Mouse (Mus musculus): ENCODE measurements around the gene Lhpp. TPM values are rescaled to one million over a fixed set of nuclear protein-coding genes. Genes with fewer than 3 reads are reported as not detected.

Gene Lhpp
- total and polyA plus RNA-seq, 2 experiments from 2014 or later = 22.9 to 40.1 TPM

DNA sequence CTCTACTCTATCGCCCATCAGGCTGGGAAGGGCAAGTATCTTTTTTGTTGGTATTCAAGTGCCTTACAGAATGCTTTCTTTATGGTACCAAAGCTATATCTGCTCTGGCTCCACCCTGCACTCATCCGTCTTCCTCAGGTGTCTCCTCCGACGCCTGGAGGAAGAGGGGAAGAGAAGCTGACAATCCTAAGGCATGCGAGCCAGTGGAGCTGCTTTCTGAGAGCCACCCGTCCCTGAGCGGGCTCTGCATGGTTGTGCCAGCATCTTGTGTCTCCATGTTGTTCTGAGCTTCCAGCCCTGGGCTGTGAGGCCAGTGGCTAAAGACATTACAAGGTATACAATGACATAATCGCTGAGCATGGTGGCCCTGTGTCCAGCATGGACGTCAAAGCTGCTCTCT is 123.8 kb downstream of the Lhpp start:
- no peak overlapping the region for H3K4me2 ChIP-seq (ENCODE audit: low read depth, low read length)
- no peak overlapping the region for H3K4me3 ChIP-seq (ENCODE audit: low read depth, low read length)
- H3K36me3 ChIP-seq (replicated peaks; ENCODE audit: control insufficient read depth, insufficient read depth, low read length) = no peaks in the 10 kb centered on the region
- no peak for TF ChIP-seq EP300 (IDR thresholded peaks at IDR 0.05; ENCODE audit: low read depth)
- TF ChIP-seq CTCF (IDR thresholded peaks at IDR 0.05; ENCODE audit: low read depth) = no peak
- WGBS = 93% methylated on average over 8 of the region's 9 CpGs
- H3K27ac ChIP-seq (ENCODE audit: low read depth) = no peak overlapping the region
- no peaks in the 10 kb centered on the region for H3K27me3 ChIP-seq (ENCODE audit: control insufficient read depth, insufficient read depth, low read length)
- no peak overlapping the region for H3K9ac ChIP-seq (replicated peaks; ENCODE audit: low read depth, low read length)
- no peak for DNase-seq (ENCODE audit: low spot score)
- peaks cover 41% of the 10 kb centered on the region for H3K4me1 ChIP-seq (ENCODE audit: control insufficient read depth, insufficient read depth)
- H3K9me3 ChIP-seq (replicated peaks; ENCODE audit: control insufficient read depth, low read length) = no peaks in the 10 kb centered on the region
- no peak for ATAC-seq (ENCODE audit: insufficient read depth, low read depth)

DNA sequence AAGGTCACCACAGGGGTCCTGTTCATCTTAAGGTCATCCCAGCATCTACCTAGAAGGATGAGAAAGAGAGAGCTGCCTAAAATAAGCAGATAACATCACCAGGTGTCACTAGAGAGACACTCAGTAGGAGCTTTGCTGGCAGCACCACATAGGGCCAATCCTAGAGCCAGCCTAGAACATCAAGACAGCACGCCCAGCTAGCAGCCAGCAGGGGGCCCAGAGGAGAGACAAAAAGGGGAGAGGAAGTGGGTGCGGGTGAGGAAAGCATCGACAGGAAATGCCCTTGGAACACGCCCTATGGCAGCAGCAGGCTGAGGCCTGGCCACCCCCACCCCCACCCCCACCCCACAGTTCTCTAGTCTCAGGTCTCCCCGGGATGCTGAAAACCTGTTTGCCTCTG is 124.7 kb downstream of the Lhpp start:
- Histone ChIP-seq H3K27ac (ENCODE audit: low read depth) (peak overlapping the region; percentile 83), H3K36me3 (replicated peaks; ENCODE audit: control insufficient read depth, insufficient read depth, low read length) (no peaks in the 10 kb centered on the region), H3K4me2 (ENCODE audit: low read depth, low read length) (no peak overlapping the region), H3K4me1 (ENCODE audit: control insufficient read depth, insufficient read depth) (peaks cover 38% of the 10 kb centered on the region), H3K9ac (replicated peaks; ENCODE audit: low read depth, low read length) (no peak overlapping the region), H3K27me3 (ENCODE audit: control insufficient read depth, insufficient read depth, low read length) (no peaks in the 10 kb centered on the region), H3K9me3 (replicated peaks; ENCODE audit: control insufficient read depth, low read length) (no peaks in the 10 kb centered on the region), H3K4me3 (ENCODE audit: low read depth, low read length) (no peak overlapping the region)
- TF ChIP-seq EP300 (IDR thresholded peaks at IDR 0.05; ENCODE audit: low read depth) (no peak), CTCF (IDR thresholded peaks at IDR 0.05; ENCODE audit: low read depth) (peak; percentile 61)
- WGBS = 34% methylated on average over 5 of the region's 5 CpGs
- peak; percentile 69 for ATAC-seq (ENCODE audit: insufficient read depth, low read depth)
- peak; percentile 72 for DNase-seq (ENCODE audit: low spot score)

- DNase-seq (ENCODE audit: low spot score) (peak; percentile 83), ATAC-seq (ENCODE audit: insufficient read depth, low read depth) (peak; percentile 86)
- 49% methylated on average over 17 of the region's 17 CpGs for WGBS
- H3K4me1 ChIP-seq (ENCODE audit: control insufficient read depth, insufficient read depth) = peaks cover 38% of the 10 kb centered on the region
- TF ChIP-seq EP300 (IDR thresholded peaks at IDR 0.05; ENCODE audit: low read depth) (no peak), CTCF (IDR thresholded peaks at IDR 0.05; ENCODE audit: low read depth) (no peak)
- peak overlapping the region; percentile 83 for H3K27ac ChIP-seq (ENCODE audit: low read depth)
- no peak overlapping the region for H3K4me2 ChIP-seq (ENCODE audit: low read depth, low read length)
- 0 out of 2 replicates have a peak overlapping the region, but pooled peaks have one; percentile 11 for H3K9ac ChIP-seq (replicated peaks; ENCODE audit: low read depth, low read length)
- H3K27me3 ChIP-seq (ENCODE audit: control insufficient read depth, insufficient read depth, low read length) = no peaks in the 10 kb centered on the region
- H3K36me3 ChIP-seq (replicated peaks; ENCODE audit: control insufficient read depth, insufficient read depth, low read length) = no peaks in the 10 kb centered on the region
- no peaks in the 10 kb centered on the region for H3K9me3 ChIP-seq (replicated peaks; ENCODE audit: control insufficient read depth, low read length)
- no peak overlapping the region for H3K4me3 ChIP-seq (ENCODE audit: low read depth, low read length)
Measured at GRCm38 (mm10) chr7:132736099-132736862, 125.8 kb downstream of the Lhpp start.

GRCm38 (mm10) chr7:132738844-132739243 is 128.4 kb downstream of the Lhpp start:
- no peaks in the 10 kb centered on the region for H3K27me3 ChIP-seq (ENCODE audit: control insufficient read depth, insufficient read depth, low read length)
- peaks cover 38% of the 10 kb centered on the region for H3K4me1 ChIP-seq (ENCODE audit: control insufficient read depth, insufficient read depth)
- DNase-seq (ENCODE audit: low spot score) = no peak
- WGBS = 82% methylated on average over 6 of the region's 6 CpGs
- ATAC-seq (ENCODE audit: insufficient read depth, low read depth) = no peak
- H3K27ac ChIP-seq (ENCODE audit: low read depth) = no peak overlapping the region
- H3K36me3 ChIP-seq (replicated peaks; ENCODE audit: control insufficient read depth, insufficient read depth, low read length) = no peaks in the 10 kb centered on the region
- H3K9ac ChIP-seq (replicated peaks; ENCODE audit: low read depth, low read length) = no peak overlapping the region
- H3K4me2 ChIP-seq (ENCODE audit: low read depth, low read length) = no peak overlapping the region
- no peak for TF ChIP-seq CTCF (IDR thresholded peaks at IDR 0.05; ENCODE audit: low read depth)
- no peaks in the 10 kb centered on the region for H3K9me3 ChIP-seq (replicated peaks; ENCODE audit: control insufficient read depth, low read length)
- no peak overlapping the region for H3K4me3 ChIP-seq (ENCODE audit: low read depth, low read length)

DNA sequence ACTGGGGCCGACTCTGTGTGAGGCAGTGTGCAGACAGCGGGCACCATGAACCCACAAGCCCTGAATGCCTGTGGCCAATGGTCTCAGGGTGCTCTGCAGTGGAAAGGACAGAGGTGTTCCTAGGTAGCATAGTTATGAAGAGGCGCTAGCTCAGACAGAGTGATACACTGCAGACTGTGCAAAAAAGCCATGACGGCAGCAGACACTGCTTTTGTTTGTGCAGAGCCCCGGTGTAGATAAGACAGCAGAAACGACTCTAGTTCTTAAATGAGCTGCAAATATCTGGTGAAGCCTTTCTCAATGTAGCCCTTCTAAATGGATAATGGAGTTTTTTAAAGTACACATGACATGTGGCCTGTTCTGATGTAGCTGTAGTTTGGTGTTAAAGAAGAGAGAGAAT is 129.4 kb downstream of the Lhpp start:
- DNase-seq (ENCODE audit: low spot score) = no peak
- Histone ChIP-seq H3K9ac (replicated peaks; ENCODE audit: low read depth, low read length) (no peak overlapping the region), H3K4me3 (ENCODE audit: low read depth, low read length) (no peak overlapping the region), H3K27ac (ENCODE audit: low read depth) (no peak overlapping the region), H3K9me3 (replicated peaks; ENCODE audit: control insufficient read depth, low read length) (no peaks in the 10 kb centered on the region), H3K4me2 (ENCODE audit: low read depth, low read length) (no peak overlapping the region), H3K27me3 (ENCODE audit: control insufficient read depth, insufficient read depth, low read length) (no peaks in the 10 kb centered on the region), H3K4me1 (ENCODE audit: control insufficient read depth, insufficient read depth) (peaks cover 37% of the 10 kb centered on the region), H3K36me3 (replicated peaks; ENCODE audit: control insufficient read depth, insufficient read depth, low read length) (no peaks in the 10 kb centered on the region)
- no peak for ATAC-seq (ENCODE audit: insufficient read depth, low read depth)
- TF ChIP-seq EP300 (IDR thresholded peaks at IDR 0.05; ENCODE audit: low read depth) = no peak
- no peak for TF ChIP-seq CTCF (IDR thresholded peaks at IDR 0.05; ENCODE audit: low read depth)
- 38% methylated on average over 6 of the region's 6 CpGs for WGBS

DNA sequence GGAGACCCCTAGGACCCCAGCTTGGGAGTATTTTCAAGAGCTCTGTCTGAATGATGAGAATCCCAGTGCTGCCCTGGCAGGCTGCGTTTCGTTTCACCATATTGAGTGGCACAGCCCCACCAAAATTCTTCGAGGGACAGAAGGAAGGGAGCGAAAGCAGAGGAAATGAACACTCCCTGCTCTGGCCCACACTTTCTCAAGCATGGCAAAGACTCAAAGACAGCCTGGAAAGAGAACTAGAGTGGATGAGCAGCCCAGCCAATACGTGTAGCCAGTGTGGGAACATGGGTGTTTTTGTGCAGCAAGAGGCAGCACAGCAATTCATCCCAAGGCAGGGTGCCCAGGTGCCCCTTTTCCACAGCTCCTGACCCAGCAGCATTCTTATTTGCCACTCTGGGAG is 132.5 kb downstream of the Lhpp start:
- H3K4me3 ChIP-seq (ENCODE audit: low read depth, low read length) = no peak overlapping the region
- 81% methylated on average over 5 of the region's 5 CpGs for WGBS
- no peaks in the 10 kb centered on the region for H3K27me3 ChIP-seq (ENCODE audit: control insufficient read depth, insufficient read depth, low read length)
- H3K4me1 ChIP-seq (ENCODE audit: control insufficient read depth, insufficient read depth) = peaks cover 12% of the 10 kb centered on the region; the same call in 1 of the 2 replicates
- no peak overlapping the region for H3K9ac ChIP-seq (replicated peaks; ENCODE audit: low read depth, low read length)
- no peaks in the 10 kb centered on the region for H3K36me3 ChIP-seq (replicated peaks; ENCODE audit: control insufficient read depth, insufficient read depth, low read length)
- TF ChIP-seq EP300 (IDR thresholded peaks at IDR 0.05; ENCODE audit: low read depth) (no peak), CTCF (IDR thresholded peaks at IDR 0.05; ENCODE audit: low read depth) (no peak)
- ATAC-seq (ENCODE audit: insufficient read depth, low read depth) (no peak), DNase-seq (ENCODE audit: low spot score) (no peak)
- H3K4me2 ChIP-seq (ENCODE audit: low read depth, low read length) = no peak overlapping the region
- no peaks in the 10 kb centered on the region for H3K9me3 ChIP-seq (replicated peaks; ENCODE audit: control insufficient read depth, low read length)
- no peak overlapping the region for H3K27ac ChIP-seq (ENCODE audit: low read depth)
